Mouse (Mus musculus): ENCODE measurements around the gene Klhdc2.

GRCm38 (mm10) chr12:69295651-69296050 is 830 bp upstream of the Klhdc2 start:
- TF ChIP-seq CTCF (IDR thresholded peaks at IDR 0.05; ENCODE audit: low read depth) (no peak), EP300 (IDR thresholded peaks at IDR 0.05; ENCODE audit: low read depth) (no peak)
